Mouse (Mus musculus) spleen, embryonic (tissue): ENCODE measurements at regions not wholly inside any gene's neighbourhood (a gene's known extent, or its start where the extent isn't known, plus 50 kb on each side); places are given as distances from the start of the nearest gene placed in this dataset.

ENCODE experiments used
- CTCF ChIA-PET: fragments of 350-600 bp; sonication (Branson Sonifier 250); formaldehyde crosslinking; loops from one replicate; lab custom pipeline; 2022; lab: Charles Lee

DNA sequence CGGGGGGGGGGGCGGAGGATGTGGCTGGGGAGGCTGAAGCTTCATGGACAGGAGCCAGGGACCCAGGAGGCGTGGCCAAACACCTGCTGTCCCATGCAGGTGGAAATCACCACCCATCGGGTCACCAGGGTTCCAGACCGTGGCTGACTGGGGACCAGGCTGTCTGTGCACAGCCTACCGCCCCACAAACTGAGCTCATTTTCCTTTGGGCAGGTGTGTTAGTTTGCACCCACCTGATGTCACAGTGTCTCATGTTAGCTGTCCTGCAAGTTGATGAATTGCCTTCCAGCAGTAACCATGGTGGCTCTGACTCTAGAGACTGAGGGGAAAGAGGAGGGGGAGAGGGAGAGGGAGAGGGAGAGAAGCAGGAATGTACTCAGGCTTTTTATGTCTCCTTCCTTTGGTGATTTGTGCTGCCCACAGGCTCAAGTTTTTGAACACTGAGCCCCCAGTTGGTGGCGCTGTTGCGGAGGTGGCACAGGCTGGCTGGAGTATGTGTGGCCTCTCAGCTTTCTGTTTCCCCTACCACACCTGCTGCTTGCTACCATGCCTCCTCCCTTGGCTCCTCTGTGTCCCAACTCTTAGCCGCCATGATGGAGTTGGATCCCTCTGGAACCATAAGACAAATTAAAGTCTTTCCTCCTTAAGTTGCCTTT lies 107.8 kb upstream of the Man2a1 start:
- CTCF ChIA-PET: no interaction called here

DNA sequence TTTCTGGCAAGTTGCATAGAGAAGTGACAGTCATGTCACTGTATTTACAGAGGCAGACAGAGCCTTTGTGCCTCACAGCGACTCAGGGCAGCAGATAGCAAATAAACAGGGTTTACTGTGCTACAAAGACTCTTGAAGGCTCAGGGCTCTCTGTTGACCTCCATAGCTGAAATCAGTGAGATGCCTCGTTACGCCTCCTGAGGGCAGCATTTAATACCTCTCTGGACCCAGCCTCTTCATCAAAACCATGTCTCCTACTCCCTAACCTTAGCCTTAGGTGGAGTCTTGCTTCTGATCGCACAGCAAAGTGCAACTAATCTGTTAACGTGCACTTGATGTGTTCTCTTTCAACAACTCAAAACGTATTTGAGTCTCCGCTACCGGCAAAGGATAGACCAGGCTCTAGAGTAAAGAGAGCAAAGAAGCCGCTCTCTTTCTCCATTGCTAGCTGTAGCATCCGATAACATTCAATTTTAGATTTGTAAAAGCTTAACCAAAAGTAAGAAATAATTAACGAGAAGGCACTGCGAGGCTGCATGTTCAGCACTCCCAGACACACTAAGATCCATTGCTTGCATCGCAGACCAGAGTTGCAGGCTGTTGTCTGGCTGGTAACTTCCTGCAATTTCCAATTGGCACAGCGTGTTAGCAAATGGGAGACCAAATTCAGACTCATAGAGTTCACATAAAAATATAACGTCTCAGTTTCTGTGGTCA lies 101.1 kb upstream of the Man2a1 start:
- CTCF ChIA-PET: no interaction called here

DNA sequence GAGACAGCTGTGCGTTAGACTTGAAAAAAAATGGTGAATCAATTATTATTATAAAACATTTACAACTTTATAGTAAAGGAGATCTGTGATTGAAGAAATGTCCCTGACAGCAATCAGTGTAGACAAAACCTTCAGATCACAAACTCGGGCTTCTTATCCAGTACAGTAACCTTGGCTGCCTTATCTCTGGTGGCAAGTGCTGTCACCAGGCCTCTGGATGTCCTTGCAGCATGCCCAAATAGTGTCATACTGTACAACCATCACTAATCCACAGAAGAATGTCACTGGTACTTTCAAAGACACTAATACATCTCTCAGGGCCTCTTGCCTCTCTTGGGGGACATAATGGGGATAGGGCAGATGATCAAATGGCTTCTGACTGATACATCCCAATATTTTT lies 98.2 kb upstream of the Man2a1 start:
- CTCF ChIA-PET: no interaction called here

DNA sequence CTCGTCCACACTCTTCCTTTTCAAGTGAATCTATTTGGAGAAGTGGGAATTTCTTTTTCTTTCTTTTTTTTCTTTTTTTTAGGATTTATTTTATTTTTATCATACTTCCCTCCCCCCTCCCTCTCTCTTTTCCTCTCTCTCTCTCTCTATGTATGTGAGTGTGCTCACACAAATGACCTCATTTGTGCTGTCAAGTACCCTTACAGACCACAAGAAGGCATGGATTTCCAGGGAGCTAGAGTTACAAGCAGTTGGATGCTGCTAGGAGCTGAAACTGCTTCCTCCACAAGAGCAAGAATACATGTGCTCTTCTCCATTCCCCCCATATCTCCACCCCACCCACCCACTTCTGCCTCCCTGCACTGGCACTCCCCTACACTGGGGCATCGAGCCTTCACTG lies 94.6 kb upstream of the Man2a1 start:
- CTCF ChIA-PET: interaction anchor here (0.6 kb wide), 1 partner anchor 567 kb away, joined by 9 read pairs; no protein-coding TSS in a partner anchor

DNA sequence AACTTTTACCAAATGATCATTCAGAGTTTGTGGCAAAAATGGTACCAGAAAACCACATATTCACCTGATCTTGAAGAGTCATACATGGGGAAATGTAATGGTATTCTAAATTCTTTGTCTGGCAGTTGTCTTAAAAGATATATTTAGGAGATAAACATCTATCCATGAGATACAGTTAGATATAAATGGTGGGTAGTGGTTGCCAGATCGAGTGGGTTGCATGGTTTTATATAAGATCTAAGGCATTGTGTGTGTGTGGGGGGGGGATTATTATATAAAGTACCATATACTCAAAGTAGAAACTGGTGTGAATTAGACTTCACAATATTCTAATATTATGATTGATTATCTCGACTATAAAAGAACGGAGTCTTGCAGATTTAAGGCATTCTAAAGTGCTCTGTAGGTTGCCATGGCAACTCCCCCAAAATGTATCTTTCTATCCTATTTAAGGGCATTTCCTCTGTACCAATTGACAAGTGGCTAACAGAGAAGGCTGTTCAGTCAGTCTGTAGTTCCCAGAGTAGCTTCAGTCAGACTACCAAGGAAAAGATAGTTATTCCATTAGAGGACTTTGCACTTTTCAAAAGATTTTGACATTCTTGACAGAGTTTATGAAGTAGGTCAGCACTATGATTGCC lies 89.3 kb upstream of the Man2a1 start:
- CTCF ChIA-PET: no interaction called here

DNA sequence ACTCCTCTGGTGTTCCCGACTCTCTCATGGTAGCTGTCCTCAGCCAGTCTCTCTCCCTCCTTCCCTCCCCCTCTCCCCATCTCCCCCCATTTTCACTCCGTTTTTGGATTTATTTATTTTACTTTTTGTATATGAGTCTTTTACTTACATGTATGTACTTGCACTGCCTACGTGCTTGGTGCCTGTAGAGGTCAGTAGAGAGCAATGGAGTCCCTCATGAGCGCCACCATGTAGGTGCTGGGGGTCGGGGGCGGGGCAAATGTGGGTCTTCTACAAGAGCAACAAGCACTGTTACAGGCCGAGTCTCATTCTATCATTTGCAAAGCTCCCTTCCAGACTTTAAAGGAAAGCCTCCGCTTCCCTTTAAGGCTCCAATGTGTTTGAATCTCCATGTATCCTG lies 78.3 kb upstream of the Man2a1 start:
- CTCF ChIA-PET: no interaction called here

DNA sequence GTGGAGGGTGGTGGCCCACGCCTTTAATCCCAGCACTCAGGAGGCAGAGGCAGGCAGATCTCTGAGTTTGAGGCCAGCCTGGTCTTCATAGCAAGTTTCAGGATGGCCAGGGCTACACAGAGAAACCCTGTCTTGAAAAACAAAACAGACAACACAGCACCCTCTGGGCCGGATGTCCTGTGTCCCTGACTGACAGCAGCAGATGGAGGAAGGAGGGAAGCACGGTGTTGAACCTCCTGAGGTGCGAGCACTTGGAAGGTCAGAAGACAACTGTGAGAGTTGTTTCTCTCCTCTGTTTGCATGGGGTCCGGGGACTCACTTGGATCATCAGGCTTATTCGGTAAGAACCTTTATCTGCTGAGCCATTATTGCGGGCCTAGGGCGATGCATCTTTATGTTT lies 76.6 kb upstream of the Man2a1 start:
- CTCF ChIA-PET: no interaction called here

DNA sequence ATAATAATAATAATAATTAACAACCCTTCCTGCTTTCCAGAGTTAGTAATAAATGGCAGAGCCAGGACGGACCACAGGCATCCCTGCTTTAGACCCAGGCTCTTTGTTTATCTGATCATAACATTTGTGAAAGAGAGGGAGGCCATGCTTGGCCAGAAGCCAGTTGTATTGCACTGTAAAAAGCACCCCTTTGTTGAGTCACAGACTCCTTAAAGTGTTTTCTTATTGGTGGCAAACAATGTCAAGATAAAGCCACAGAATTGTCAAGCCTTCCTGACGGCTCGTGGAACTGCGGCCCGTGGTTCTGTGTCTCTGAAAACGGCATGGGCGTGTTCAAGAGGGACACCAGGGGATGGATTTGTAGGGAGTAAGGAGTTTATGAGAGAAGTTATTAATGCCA lies 72.7 kb upstream of the Man2a1 start:
- CTCF ChIA-PET: no interaction called here

DNA sequence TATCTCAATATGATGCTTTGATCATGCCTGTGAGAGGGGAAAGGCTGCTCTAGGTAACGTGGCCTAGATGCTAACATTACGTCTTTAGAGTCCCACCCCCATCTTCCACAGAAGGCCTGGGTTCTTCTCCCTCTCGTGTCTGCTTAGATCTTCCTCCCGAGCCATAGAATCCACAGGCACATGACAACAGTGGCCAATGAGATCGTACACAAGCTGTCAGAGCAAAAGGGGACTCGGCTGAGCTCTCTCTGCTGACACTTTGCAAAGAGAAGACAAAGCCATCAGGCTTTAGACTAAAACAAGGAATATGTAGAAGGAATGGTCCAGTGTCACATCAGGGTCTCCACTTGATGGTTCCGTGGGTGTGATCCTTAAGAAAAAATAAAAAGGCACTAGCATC lies 72.1 kb upstream of the Man2a1 start:
- CTCF ChIA-PET: interaction anchor here (0.5 kb wide), 1 partner anchor 13 kb away, joined by 22 read pairs; no protein-coding TSS in a partner anchor

DNA sequence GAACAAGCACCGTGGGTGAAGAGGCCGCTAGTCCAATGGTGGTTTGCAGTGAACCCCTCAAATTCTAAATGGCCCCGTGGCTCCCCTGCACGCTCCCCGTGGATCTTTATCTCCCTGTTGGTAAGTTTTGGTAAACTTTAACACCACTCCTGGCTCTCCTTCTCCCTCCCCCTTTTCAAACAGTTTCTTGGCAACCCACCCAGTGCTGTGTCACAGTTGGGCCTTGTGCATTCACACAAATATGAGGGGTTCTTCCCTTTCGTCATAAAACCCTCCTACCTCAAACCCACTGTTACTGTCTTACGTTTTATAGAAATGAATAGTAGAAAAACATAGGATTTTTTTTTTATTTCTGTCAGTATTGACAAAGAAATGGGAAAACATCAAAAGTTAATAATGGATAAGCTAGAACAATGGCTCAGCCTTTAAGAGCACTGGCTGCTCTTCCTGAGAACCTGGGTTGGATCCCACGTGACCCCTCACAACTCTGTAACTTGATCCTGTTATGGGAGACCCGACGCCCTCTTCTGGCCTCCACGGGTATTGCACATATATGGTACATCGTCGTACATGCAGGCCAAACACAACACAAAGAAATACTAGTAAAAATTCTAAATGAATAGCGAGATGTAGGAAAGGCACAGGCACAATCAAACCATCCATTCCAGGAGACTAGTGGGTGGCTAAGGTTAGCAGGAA lies 71.1 kb upstream of the Man2a1 start:
- CTCF ChIA-PET: no interaction called here

DNA sequence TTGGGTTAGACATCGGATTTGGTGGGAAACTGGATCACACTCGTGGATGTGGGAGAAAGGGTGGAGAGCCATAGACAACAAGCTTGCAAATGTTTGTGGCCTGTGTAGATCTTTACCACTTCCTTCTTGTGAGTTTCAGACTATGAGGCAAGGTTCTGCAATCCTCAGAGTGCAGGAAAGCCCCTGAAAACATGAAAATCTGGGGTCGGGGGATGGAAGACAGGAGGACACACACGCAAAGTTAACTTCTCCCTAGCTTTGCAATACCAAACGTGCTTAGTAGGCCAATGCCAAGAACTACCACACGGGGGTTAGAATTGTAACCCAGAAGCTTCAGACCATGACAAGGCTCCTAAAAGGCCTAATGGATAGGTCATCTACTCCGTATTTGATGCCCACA lies 69.4 kb upstream of the Man2a1 start:
- CTCF ChIA-PET: no interaction called here

DNA sequence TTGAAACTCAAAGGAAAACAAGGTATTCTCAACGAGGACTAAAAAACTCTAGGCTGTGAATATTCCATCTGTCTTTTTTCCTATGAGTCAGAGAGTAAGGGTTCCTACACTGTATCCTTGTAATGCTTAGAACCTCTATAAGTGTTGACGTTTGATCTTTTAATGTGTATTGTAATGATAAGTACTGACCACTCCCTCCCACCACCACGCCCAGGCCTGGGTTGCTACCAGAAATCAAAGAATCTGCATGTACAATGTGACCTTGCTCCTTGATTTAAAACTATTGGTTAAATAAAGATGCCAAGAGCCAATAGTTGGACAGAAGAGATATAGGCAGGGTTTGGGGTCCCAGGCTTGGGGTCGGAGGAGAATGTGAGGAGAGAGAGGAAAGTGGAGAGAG lies 66.2 kb upstream of the Man2a1 start:
- CTCF ChIA-PET: no interaction called here

DNA sequence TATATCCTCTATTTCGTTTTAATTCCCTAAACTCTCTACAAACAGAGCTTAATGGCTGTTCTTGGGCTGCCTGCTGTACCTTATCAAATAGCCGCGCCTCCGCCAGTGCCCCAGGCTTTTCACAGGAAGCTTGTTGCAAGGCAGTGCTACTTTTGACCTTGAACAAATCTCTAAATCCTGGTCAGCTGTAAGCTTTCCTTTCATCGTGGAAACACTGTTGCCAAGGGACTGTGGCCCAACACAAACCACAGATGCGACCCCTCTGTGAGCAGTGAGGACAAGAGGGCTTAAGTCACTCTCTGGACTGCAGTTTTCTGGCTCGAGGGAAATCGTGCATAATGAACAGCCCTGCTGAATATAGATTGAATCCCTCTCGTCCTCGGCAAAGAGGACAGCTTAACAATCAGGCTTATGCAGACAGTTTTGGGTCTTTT lies 62.0 kb upstream of the Man2a1 start:
- CTCF ChIA-PET: no interaction called here

DNA sequence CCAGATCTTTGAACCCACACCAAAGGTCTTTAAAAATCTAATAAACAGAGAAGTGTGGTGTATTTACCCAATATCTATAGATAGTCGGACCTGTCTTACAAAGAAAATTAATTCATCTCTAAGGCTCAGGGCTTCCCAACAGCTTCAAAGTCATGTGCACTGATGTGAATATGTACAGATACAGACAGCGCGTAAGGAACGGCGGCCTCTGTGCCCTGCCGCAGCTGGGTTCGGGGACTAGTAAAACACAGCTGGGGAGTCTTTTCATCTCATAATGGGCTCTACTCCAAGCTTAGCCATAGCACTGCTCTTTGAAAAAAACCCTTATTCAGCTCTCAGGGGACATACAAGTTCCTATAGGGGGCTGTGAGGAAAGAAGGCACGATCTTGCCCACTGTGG lies 60.1 kb upstream of the Man2a1 start:
- CTCF ChIA-PET: no interaction called here

DNA sequence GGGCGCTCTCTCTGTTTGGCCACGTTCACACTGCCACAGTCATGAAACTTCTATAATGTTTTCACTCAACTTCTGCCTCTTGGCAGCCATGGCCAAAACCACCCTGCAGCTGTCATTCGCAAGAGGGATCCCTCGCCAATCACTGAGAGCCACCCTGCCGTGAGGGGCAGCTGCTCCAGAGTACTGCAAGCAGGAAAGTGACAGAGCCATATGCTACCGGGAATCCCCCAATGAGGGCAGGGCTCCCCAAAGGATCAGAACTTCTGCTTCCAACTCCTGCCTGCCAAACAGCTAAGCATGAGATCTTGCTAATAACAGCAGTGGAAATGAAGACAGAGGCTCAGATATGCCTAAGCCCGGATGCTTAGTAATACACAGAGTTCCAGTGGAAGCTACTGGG lies 52.0 kb upstream of the Man2a1 start:
- CTCF ChIA-PET: interaction anchor here (0.6 kb wide), 1 partner anchor 1668 kb away, joined by 3 read pairs; no protein-coding TSS in a partner anchor

DNA sequence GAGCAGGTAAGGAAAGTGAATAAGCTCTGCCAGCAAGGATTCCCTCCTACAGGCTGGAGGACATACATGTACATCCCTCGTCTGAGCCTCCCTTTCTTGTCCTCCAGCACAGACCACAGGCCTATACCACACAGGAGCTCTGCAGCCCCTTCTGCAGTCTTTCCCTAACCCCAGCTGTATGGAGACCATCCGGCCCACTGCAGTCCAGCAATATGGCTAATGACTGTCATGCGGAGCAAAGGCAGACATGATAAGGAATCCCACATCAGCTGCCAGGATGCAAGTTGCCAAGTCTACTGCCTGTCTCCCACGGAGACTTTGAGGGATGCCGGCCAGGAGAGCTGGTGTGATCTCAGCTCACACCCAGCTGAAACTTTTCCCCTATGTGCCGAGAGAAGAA lies 50.5 kb upstream of the Man2a1 start:
- CTCF ChIA-PET: no interaction called here
